Comparison of ENCODE assay signal across 11 mouse cellular contexts in the genomic region with DNA sequence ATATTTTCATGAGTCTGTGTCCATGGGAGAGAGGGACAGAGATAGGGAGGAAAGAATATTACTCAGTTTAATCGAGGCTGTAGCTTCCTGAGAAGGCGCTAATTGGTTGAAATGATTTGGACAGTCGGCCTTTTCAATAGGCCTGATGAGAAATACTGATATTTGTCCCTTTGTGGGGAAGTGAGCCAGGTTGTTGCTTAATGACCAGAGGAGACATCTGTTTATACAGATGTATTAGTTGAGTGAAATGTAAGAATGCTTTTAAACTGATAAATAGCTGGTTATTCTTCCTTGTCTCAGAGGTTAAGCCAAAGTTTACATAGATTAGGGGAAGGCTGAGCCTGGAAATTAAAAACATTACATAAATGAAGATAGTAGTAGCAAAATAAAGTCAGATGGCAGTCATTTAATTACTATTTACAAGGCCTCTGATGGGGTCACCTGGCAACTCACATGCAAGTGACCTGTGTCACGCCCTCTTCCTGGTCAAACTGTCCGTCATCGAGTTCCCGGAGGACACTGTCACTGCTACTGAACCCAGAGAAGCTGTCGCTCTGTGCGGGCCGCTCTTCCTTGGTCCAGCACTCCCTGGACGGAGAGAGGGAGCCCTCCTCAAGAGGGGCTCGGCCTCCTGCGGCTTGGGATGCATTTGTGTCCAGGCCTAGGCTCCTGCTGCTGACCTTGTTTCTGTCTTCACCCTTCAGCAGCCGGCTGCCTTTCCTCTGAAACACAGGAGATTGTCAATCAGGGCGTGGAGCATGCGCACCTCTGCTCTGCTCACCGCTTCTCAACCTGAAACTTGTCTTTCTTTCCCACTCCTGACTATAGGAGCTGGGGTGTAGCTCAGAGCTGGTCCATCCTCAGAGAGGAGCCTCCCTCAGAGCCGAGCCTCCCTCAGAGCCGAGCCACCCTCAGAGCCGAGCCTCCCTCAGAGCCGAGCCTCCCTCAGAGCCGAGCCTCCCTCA. TPM values are rescaled to one million over a fixed set of nuclear protein-coding genes. Genes with fewer than 3 reads are reported as not detected.
A peak's percentile ranks its signal among the peaks of the same experiment; 100 is the strongest.
DNase-seq lines count a peak whose midpoint lies in the region; ATAC-seq and TF ChIP-seq lines count a peak whose summit lies in the region.
"Had no signal": no experiment of that assay in that cellular context is flagged by ENCODE, and none has a peak within 500 bp of the region (broad histone marks: within the 10 kb centered on the region; RNA-seq: fewer than 3 reads in every experiment).

No protein-coding gene starts in this region.

- H3K9ac ChIP-seq in forebrain, embryonic 11.5 days (ENCODE audit: low read length), result no peak overlapping the region
- H3K9ac ChIP-seq in liver, embryonic 12.5 days, result no peak overlapping the region
- H3K9ac ChIP-seq: limb, embryonic 15.5 days had no signal

- H3K4me1 ChIP-seq in testis, adult 2 months (ENCODE audit: control insufficient read depth, insufficient read depth, low read length), result peaks cover 3% of the 10 kb centered on the region; the same call in 1 of the 2 replicates
- no peaks in the 10 kb centered on the region for H3K4me1 ChIP-seq in forebrain, embryonic 11.5 days (replicated peaks; ENCODE audit: control insufficient read depth, insufficient read depth, low read length)
- peaks cover 13% of the 10 kb centered on the region for H3K4me1 ChIP-seq in liver, embryonic 12.5 days
- H3K4me1 ChIP-seq: limb, embryonic 15.5 days had no signal

- TF ChIP-seq CTCF in testis, adult 2 months (IDR thresholded peaks at IDR 0.05; ENCODE audit: control insufficient read depth, insufficient read depth, insufficient replicate concordance, low read depth, low read length), result no peak

- H3K4me3 ChIP-seq in testis, adult 2 months (ENCODE audit: control insufficient read depth, low read depth, low read length), result peak overlapping the region; percentile 40
- H3K4me3 ChIP-seq in forebrain, embryonic 11.5 days (ENCODE audit: low read depth, low read length), result 0 out of 2 replicates have a peak overlapping the region, but pooled peaks have one; percentile 7
- peak overlapping the region; percentile 11; the same call in 1 of the 2 replicates for H3K4me3 ChIP-seq in liver, embryonic 12.5 days
- H3K4me3 ChIP-seq: heart, adult 2 months; limb, embryonic 15.5 days had no signal

- 66% methylated on average over 22 of the region's 22 CpGs for WGBS in forebrain, embryonic 11.5 days
- 65% methylated on average over 22 of the region's 22 CpGs for WGBS in liver, embryonic 12.5 days (ENCODE audit: insufficient replicate concordance)

- H3K27ac ChIP-seq in testis, adult 2 months (ENCODE audit: control insufficient read depth, insufficient read depth, low read depth, low read length), result no peak overlapping the region
- no peak overlapping the region for H3K27ac ChIP-seq in forebrain, embryonic 11.5 days (ENCODE audit: low read depth, low read length)
- H3K27ac ChIP-seq in liver, embryonic 12.5 days, result no peak overlapping the region
- H3K27ac ChIP-seq: heart, adult 2 months; limb, embryonic 15.5 days had no signal

- H3K27me3 ChIP-seq in testis, adult 2 months (ENCODE audit: control insufficient read depth, insufficient read depth, low read length), result no peaks in the 10 kb centered on the region
- H3K27me3 ChIP-seq in forebrain, embryonic 11.5 days (ENCODE audit: control insufficient read depth, insufficient read depth, low read length), result no peaks in the 10 kb centered on the region
- no peaks in the 10 kb centered on the region for H3K27me3 ChIP-seq in liver, embryonic 12.5 days (replicated peaks)
- H3K27me3 ChIP-seq: limb, embryonic 15.5 days had no signal

- no peak for DNase-seq in testis, postnatal 10 days (ENCODE audit: low spot score)
- peak; percentile 47 for DNase-seq in forebrain, embryonic 11.5 days (ENCODE audit: low spot score)
- peak; percentile 66 for DNase-seq in yolk sac, embryonic 10.5 days (ENCODE audit: low spot score)
- DNase-seq in layer of hippocampus, adult 18-20 months (ENCODE audit: low spot score in 2 of 2), result no peak
- DNase-seq: heart, adult 2 months; thymus, adult 2 months had no signal

- no peaks in the 10 kb centered on the region; the same call in 1 of the 2 replicates for H3K9me3 ChIP-seq in forebrain, embryonic 11.5 days (ENCODE audit: control insufficient read depth, low read length)
- H3K9me3 ChIP-seq in liver, embryonic 12.5 days (replicated peaks), result peaks cover 8% of the 10 kb centered on the region; the same call in 1 of the 2 replicates

- TF ChIP-seq POLR2A in testis, adult 2 months (IDR thresholded peaks at IDR 0.05; ENCODE audit: control insufficient read depth, low read depth, low read length), result no peak

- no peak for ATAC-seq in forebrain, embryonic 11.5 days (replicated peaks; ENCODE audit: low FRiP score)
- ATAC-seq in liver, embryonic 12.5 days, result no peak
- ATAC-seq in inflammation-experienced regulatory T-cells, adult 6 months, result no peak
- no peak for ATAC-seq in CD4-positive, CD25-positive, alpha-beta regulatory T cell, adult 4 months

- H3K4me2 ChIP-seq in forebrain, embryonic 11.5 days (ENCODE audit: low read depth, low read length, severe bottlenecking), result peak overlapping the region; percentile 27; the same call in 1 of the 2 replicates
- H3K4me2 ChIP-seq in liver, embryonic 12.5 days, result peak overlapping the region; percentile 42
- H3K4me2 ChIP-seq: limb, embryonic 15.5 days had no signal

- H3K36me3 ChIP-seq in testis, adult 2 months (ENCODE audit: control insufficient read depth, insufficient read depth, low read length), result no peaks in the 10 kb centered on the region
- no peaks in the 10 kb centered on the region for H3K36me3 ChIP-seq in forebrain, embryonic 11.5 days (ENCODE audit: control insufficient read depth, insufficient read depth, low read length)
- no peaks in the 10 kb centered on the region for H3K36me3 ChIP-seq in liver, embryonic 12.5 days

RNA-seq across cellular contexts. Expression of a gene that starts 40.6 kb away (rescaled TPM):
- polyA plus RNA-seq in testis, adult 2 months (2012; rRNA removed), result 3.7 and 4.2 TPM in 2 replicates
- 133 and 163 TPM in 2 replicates for polyA plus RNA-seq in forebrain, embryonic 11.5 days (2014; fragmentation: Nextera tagmentation; extraction: Ambion mirVana)
- polyA plus RNA-seq in liver, embryonic 12.5 days (2016; fragmentation: Nextera tagmentation; extraction: Ambion mirVana), result 55.4 and 58.8 TPM in 2 replicates
- total RNA-seq in layer of hippocampus, adult 18-20 months (2021), result 10 to 100 TPM; 54.8 to 55.1 TPM
- 100 to 1,000 TPM; 121 to 136 (median 133) TPM for polyA plus RNA-seq in inflammation-experienced regulatory T-cells, adult 6 months (2017; shearing (Covaris generic))
- 100 to 1,000 TPM; 114 to 124 TPM for polyA plus RNA-seq in CD4-positive, CD25-positive, alpha-beta regulatory T cell, adult 4 months (2017; shearing (Covaris generic))

RNA-seq across cellular contexts. Expression of a gene that starts 54.9 kb away (rescaled TPM):
- polyA plus RNA-seq in testis, adult 2 months (2012; rRNA removed), result 7.0 and 8.1 TPM in 2 replicates
- polyA plus RNA-seq in forebrain, embryonic 11.5 days (2014; fragmentation: Nextera tagmentation; extraction: Ambion mirVana), result 8.0 and 8.2 TPM in 2 replicates
- polyA plus RNA-seq in liver, embryonic 12.5 days (2016; fragmentation: Nextera tagmentation; extraction: Ambion mirVana), result 1.2 TPM in 2 replicates
- total RNA-seq in layer of hippocampus, adult 18-20 months (2021), result 10 to 100 TPM; 35.6 to 36.4 TPM
- polyA plus RNA-seq in inflammation-experienced regulatory T-cells, adult 6 months (2017; shearing (Covaris generic)), result 1 to 10 TPM; 1.4 to 4.8 (median 3.6) TPM
- 1 to 10 TPM; 7.7 to 9.1 TPM for polyA plus RNA-seq in CD4-positive, CD25-positive, alpha-beta regulatory T cell, adult 4 months (2017; shearing (Covaris generic))

Comparison
In these comparisons a context has a peak if more than half of its experiments do, and no peak if none do; other contexts are left out.
1. DNase-seq: peak in forebrain, embryonic 11.5 days (single experiment) and yolk sac, embryonic 10.5 days (single experiment); none in testis, postnatal 10 days (single experiment) and layer of hippocampus, adult 18-20 months (0 of 2).
2. RNA of a gene that starts 40.6 kb away (polyA plus RNA-seq): 133 to 163 TPM in forebrain, embryonic 11.5 days, 121 to 136 TPM in inflammation-experienced regulatory T-cells, adult 6 months, 114 to 124 TPM in CD4-positive, CD25-positive, alpha-beta regulatory T cell, adult 4 months and 55.4 to 58.8 TPM in liver, embryonic 12.5 days; 3.7 to 4.2 TPM in testis, adult 2 months; every median in the first group is over 10 times any median in the second.
3. Peak in every context shown above with its lines, with median percentiles within 50 percentile points of each other: H3K4me3 ChIP-seq.